In the genomic region with DNA sequence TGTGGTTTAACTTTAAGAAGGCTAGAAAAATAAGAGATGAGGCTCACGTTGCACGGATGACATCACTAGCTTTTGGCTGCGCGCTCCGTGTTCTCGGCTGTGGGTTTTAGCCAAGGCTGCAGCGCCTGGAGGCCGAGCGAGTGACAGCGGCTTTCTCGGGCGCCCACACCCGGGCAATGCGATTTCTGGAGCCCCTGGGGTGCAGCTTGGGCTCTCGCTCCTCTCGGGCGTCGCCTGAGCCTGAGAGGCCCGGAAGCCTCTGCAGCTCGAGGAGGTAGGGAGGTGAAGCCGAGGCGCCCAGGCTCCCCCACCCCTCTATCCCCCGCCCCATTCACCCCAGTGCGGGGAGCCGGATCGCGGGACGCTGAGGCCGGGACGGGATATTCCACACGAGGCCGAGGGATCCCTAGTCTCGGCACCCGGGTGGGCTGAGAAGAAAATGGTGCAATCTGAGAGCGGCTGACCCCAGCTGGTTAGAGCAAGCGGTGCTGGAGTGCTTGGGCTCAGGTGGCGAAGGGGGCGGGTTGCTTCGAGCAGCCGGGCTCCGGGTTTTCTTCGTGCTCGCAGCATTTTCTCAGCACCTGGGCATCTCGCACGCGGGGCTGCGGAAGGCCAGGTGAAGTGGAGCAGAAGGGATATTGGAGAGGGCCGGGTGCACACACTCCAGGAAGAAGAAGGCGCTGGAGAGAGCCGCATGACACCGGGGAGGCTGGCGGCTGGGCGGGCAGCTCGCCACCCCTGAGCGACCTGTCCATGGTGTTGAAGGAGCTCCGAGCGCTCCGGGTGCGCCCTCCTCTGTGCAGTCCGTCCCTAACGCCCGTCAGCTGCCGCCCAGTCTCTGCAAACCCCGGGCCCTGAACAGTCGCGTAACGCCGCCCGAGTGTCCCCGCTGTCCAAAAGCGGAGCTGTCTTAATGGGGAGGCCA, we compare ENCODE assay signal across 8 mouse cellular contexts. TPM values are rescaled to one million over a fixed set of nuclear protein-coding genes. Genes with fewer than 3 reads are reported as not detected.
A peak's percentile ranks its signal among the peaks of the same experiment; 100 is the strongest.
DNase-seq lines count a peak whose midpoint lies in the region; ATAC-seq lines count a peak whose summit lies in the region.

No protein-coding gene starts in this region.

- peak overlapping the region; percentile 46 for H3K4me3 ChIP-seq in intestine, embryonic 14.5 days (ENCODE audit: low read depth, low read length)

- H3K4me1 ChIP-seq in intestine, embryonic 14.5 days (replicated peaks; ENCODE audit: control insufficient read depth, insufficient read depth, low read length): peaks cover 7% of the 10 kb centered on the region; the same call in 1 of the 2 replicates

- H3K36me3 ChIP-seq in intestine, embryonic 14.5 days (ENCODE audit: control insufficient read depth, insufficient read depth, low read length): no peaks in the 10 kb centered on the region

- 0 out of 2 replicates have a peak overlapping the region, but pooled peaks have one; percentile 16 for H3K9ac ChIP-seq in intestine, embryonic 14.5 days (ENCODE audit: low read length)

- H3K4me2 ChIP-seq in intestine, embryonic 14.5 days (ENCODE audit: low read length): peak overlapping the region; percentile 97

- no peak overlapping the region for H3K27ac ChIP-seq in intestine, embryonic 14.5 days (ENCODE audit: low read depth)

- H3K9me3 ChIP-seq in intestine, embryonic 14.5 days (ENCODE audit: control insufficient read depth, low read length): no peaks in the 10 kb centered on the region

- peak; percentile 75 for ATAC-seq in intestine, embryonic 14.5 days (replicated peaks; ENCODE audit: low FRiP score, low TSS enrichment, low read depth)
- ATAC-seq in megakaryocyte progenitor cell, adult 5-6 weeks (replicated peaks; ENCODE audit: poor library complexity): peak; percentile 69

- intact Hi-C loops in gastrocnemius, postnatal 36 days (cut with DNase I): no loop called here

- WGBS in intestine, embryonic 14.5 days: under 1% methylated on average over 71 of the region's 71 CpGs

- peak; percentile 85 to 87 for DNase-seq in adrenal gland, postnatal 36 days
- peak; percentile 39 for DNase-seq in embryo, embryonic 11.5 days (ENCODE audit: low read depth, low spot score)
- peak; percentile 63 to 64 for DNase-seq in gastrocnemius, postnatal 36 days
- peak; percentile 71 for DNase-seq in intestine, embryonic 14.5 days (ENCODE audit: low spot score)
- DNase-seq in left cerebral cortex, adult 8-10 months (ENCODE audit: low spot score in 2 of 2): peak; percentile 81 to 91
- peak; percentile 89 for DNase-seq in right cerebral cortex, postnatal 25 days
- DNase-seq in spleen, postnatal 36 days (ENCODE audit: low spot score in 2 of 2): no peak

- H3K27me3 ChIP-seq in intestine, embryonic 14.5 days (replicated peaks; ENCODE audit: control insufficient read depth, insufficient read depth, low read length): peaks cover 59% of the 10 kb centered on the region

RNA-seq across cellular contexts. Expression of gene Tmem178b, which starts 1.4 kb away (rescaled TPM):
- 10 to 100 TPM; 10.5 to 26.1 TPM for total RNA-seq in adrenal gland, postnatal 36 days (2021)
- 1 to 10 TPM; 2.2 to 2.3 TPM for total RNA-seq in gastrocnemius, postnatal 36 days (2021)
- 0.90 and 1.5 TPM in 2 replicates for polyA plus RNA-seq in intestine, embryonic 14.5 days (2014; fragmentation: Nextera tagmentation; extraction: Ambion mirVana)
- 100 to 1,000 TPM; 199 to 227 (median 211) TPM for total RNA-seq in left cerebral cortex, adult 8-10 months (2022)
- total RNA-seq in megakaryocyte progenitor cell, adult 5-6 weeks (2015): not detected in 2 replicates
- total RNA-seq in megakaryocyte progenitor cell, adult 5-6 weeks (2017): not detected in 2 replicates

Comparison
In these comparisons a context has a peak if more than half of its experiments do, and no peak if none do; other contexts are left out.
1. DNase-seq: peak in adrenal gland, postnatal 36 days (2 of 2), embryo, embryonic 11.5 days (single experiment), gastrocnemius, postnatal 36 days (2 of 2), intestine, embryonic 14.5 days (single experiment), left cerebral cortex, adult 8-10 months (2 of 2) and right cerebral cortex, postnatal 25 days (single experiment); none in spleen, postnatal 36 days (0 of 2).
2. RNA of gene Tmem178b, which starts 1.4 kb away (total RNA-seq): 199 to 227 TPM in left cerebral cortex, adult 8-10 months; 10.5 to 26.1 TPM in adrenal gland, postnatal 36 days, 2.2 to 2.3 TPM in gastrocnemius, postnatal 36 days and not detected in megakaryocyte progenitor cell, adult 5-6 weeks; every median in the first group is over 4 times any median in the second.